Mouse (Mus musculus) gonadal fat pad, adult 2 months (tissue): ENCODE data around the gene Gm12216. TPM values are rescaled to one million over a fixed set of nuclear protein-coding genes. Genes with fewer than 3 reads are reported as not detected.
"Not testable (repeated sequence)": the region's sequence is repeated elsewhere in the genome, so short reads cannot be mapped to it uniquely, and the experiment has no call there.

ENCODE experiments used
- DNase-seq: peaks from one replicate; pipeline ENCODE4 v3.0.0-alpha.2; 2012; ENCODE audit warnings: low read depth
- polyA plus RNA-seq: library from polyadenylated mRNA; depleted of rRNA; stranded (reverse); fragments of >200 nt; gene quantifications from 2 replicates; pipeline ENCODE4 v1.2.3, GENCODE M21; 2012

The Gm12216 gene
- polyA plus RNA-seq, 1 experiment, result 5.8 TPM

- DNase-seq, result no peak
These were observed 88.8 kb downstream of the Gm12216 start for GRCm38 (mm10) chr11:53770125-53770791.

- DNase-seq, result no peak
These were observed 89.3 kb downstream of the Gm12216 start, which contains the start of gene Irf1 for GRCm38 (mm10) chr11:53769760-53770124. TSS of gene Irf1 (plus strand) at chr11:53770014.

- DNase-seq, result no peak
These were observed 89.9 kb downstream of the Gm12216 start for GRCm38 (mm10) chr11:53769185-53769576.

GRCm38 (mm10) chr11:53768422-53769184, 90.5 kb downstream of the Gm12216 start:
- no peak for DNase-seq

- DNase-seq, result no peak
These were observed 94.5 kb downstream of the Gm12216 start for GRCm38 (mm10) chr11:53764581-53764980.

GRCm38 (mm10) chr11:53763496-53764140, 95.4 kb downstream of the Gm12216 start:
- DNase-seq, result no peak

- DNase-seq, result no peak
These were observed 96.1 kb downstream of the Gm12216 start for GRCm38 (mm10) chr11:53762827-53763495.

GRCm38 (mm10) chr11:53762426-53762825, 96.6 kb downstream of the Gm12216 start:
- DNase-seq, result no peak

GRCm38 (mm10) chr11:53761822-53762221, 97.2 kb downstream of the Gm12216 start:
- DNase-seq, result no peak

- no peak for DNase-seq
These were observed 97.8 kb downstream of the Gm12216 start for GRCm38 (mm10) chr11:53761284-53761683.

- no peak for DNase-seq
These were observed 99.3 kb downstream of the Gm12216 start for GRCm38 (mm10) chr11:53759545-53760406.

- DNase-seq, result no peak
These were observed 100.2 kb downstream of the Gm12216 start for GRCm38 (mm10) chr11:53758791-53759351.

- DNase-seq, result not testable (repeated sequence)
These were observed 101.0 kb downstream of the Gm12216 start for GRCm38 (mm10) chr11:53758033-53758432.

GRCm38 (mm10) chr11:53757612-53758011, 101.4 kb downstream of the Gm12216 start:
- DNase-seq, result no peak

GRCm38 (mm10) chr11:53755011-53755595, 104.0 kb downstream of the Gm12216 start:
- DNase-seq, result no peak

- no peak for DNase-seq
These were observed 109.2 kb downstream of the Gm12216 start for GRCm38 (mm10) chr11:53749716-53750352.

GRCm38 (mm10) chr11:53749306-53749705, 109.8 kb downstream of the Gm12216 start:
- no peak for DNase-seq

GRCm38 (mm10) chr11:53748614-53749013, 110.4 kb downstream of the Gm12216 start:
- DNase-seq, result no peak

- DNase-seq, result no peak
These were observed 111.1 kb downstream of the Gm12216 start for GRCm38 (mm10) chr11:53747985-53748384.

- DNase-seq, result no peak
These were observed 113.8 kb downstream of the Gm12216 start for GRCm38 (mm10) chr11:53745260-53745659.
